Mouse (Mus musculus) embryonic facial prominence, embryonic 11.5 days (tissue): Measurements from ENCODE around the gene Adcy2. TPM values are rescaled to one million over a fixed set of nuclear protein-coding genes. Genes with fewer than 3 reads are reported as not detected.

Experiments used
- ATAC-seq: fragments of 200-750 bp; cut with Nextera tagmentation; replicated peaks from 2 replicates; pipeline ENCODE4 v1.8.0; 2017; ENCODE audit warnings: low read depth; ENCODE audit not compliant: insufficient number of reproducible peaks, low FRiP score, low TSS enrichment
- DNase-seq: peaks from one replicate; pipeline ENCODE4 v3.0.0-alpha.2; 2015; ENCODE audit warnings: low spot score
- H3K27ac ChIP-seq: fragments of 300-500 bp; sonication (generic); replicated peaks from 2 replicates; pipeline ENCODE4 v1.5.1; 2014; ENCODE audit warnings: mild to moderate bottlenecking, low read depth, low read length, control low read depth
- H3K27me3 ChIP-seq: fragments of 300-500 bp; sonication (generic); 2 replicates; pipeline ENCODE4 v1.6.1; 2014; ENCODE audit warnings: mild to moderate bottlenecking, low read length, moderate library complexity, mixed read lengths; ENCODE audit not compliant: control insufficient read depth, insufficient read depth
- H3K36me3 ChIP-seq: fragments of 300-500 bp; sonication (generic); replicated peaks from 2 replicates; pipeline ENCODE4 v1.6.1; 2014; ENCODE audit warnings: low read depth, mild to moderate bottlenecking, low read length, moderate library complexity, mixed read lengths; ENCODE audit not compliant: control insufficient read depth, insufficient read depth
- H3K4me1 ChIP-seq: fragments of 300-500 bp; sonication (generic); 2 replicates; pipeline ENCODE4 v1.6.1; 2014; ENCODE audit warnings: low read length, mixed read lengths; ENCODE audit not compliant: control insufficient read depth, insufficient read depth
- H3K4me2 ChIP-seq: fragments of 300-500 bp; sonication (generic); 2 replicates; pipeline ENCODE4 v1.6.1; 2014; ENCODE audit warnings: low read depth, mild to moderate bottlenecking, control low read depth, low read length, moderate library complexity
- H3K4me3 ChIP-seq: fragments of 300-500 bp; sonication (generic); 2 replicates; pipeline ENCODE4 v1.5.1; 2014; ENCODE audit warnings: low read depth, low read length, control low read depth
- H3K9ac ChIP-seq: fragments of 300-500 bp; sonication (generic); replicated peaks from 2 replicates; pipeline ENCODE4 v1.6.1; 2014; ENCODE audit warnings: mild to moderate bottlenecking, control low read depth, low read length
- H3K9me3 ChIP-seq: fragments of 300-500 bp; sonication (generic); replicated peaks from 2 replicates; pipeline ENCODE4 v1.6.1; 2016; ENCODE audit warnings: mild to moderate bottlenecking, low read length, inconsistent platforms, mixed read lengths; ENCODE audit not compliant: control insufficient read depth
- WGBS: fragments of 180-500 bp; shearing (Covaris S2); extraction: QIAGEN DNeasy Blood & Tissue Kit; methylation state at CpG from one replicate; pipeline ENCODE4 v1.1.7; 2014; 5-methylcytosine and 5-hydroxymethylcytosine counted together
- polyA plus RNA-seq: library from polyadenylated mRNA; unstranded; fragments of >200 nt; fragmentation: Nextera tagmentation; extraction: Ambion mirVana; gene quantifications from 2 replicates; pipeline ENCODE4 v1.2.1, GENCODE M21; 2014

Adcy2 gene
- polyA plus RNA-seq, 1 experiment from 2014 or later: 2.1 TPM

DNA sequence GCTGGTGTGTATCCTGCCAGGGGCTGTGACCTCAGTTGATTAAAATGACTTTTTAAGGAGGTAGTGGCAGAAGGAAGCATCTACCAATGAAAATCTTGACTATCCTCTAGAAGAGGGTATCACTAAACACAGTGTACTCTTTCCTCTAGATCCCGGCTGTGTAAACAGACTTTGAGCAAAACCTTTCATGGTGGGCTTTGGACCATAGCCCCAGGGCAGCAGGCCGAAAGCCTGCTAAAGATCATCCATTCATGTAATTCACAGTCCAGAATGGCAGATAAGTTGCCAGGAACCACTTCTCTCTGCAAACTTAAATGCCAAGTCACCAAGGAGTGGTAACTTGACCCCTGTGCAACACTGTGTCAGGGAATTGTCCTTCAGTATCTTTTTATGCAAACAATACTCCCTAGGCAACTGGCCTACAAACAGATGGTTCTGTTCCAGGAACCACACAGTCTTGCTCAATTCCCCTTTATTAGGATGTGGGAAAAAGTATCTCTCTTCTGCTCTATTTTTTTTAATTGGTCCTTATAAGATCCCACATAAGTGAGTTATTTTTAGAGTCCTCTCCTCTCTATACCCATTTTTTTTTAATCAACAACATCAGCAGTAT is 225.6 kb downstream of the Adcy2 start:
- no peak overlapping the region for H3K27ac ChIP-seq
- no peak overlapping the region for H3K9ac ChIP-seq
- H3K4me2 ChIP-seq: no peak overlapping the region
- H3K36me3 ChIP-seq: no peaks in the 10 kb centered on the region
- H3K27me3 ChIP-seq: no peaks in the 10 kb centered on the region
- WGBS: 28% methylated on average over 2 of the region's 2 CpGs
- no peak overlapping the region for H3K4me3 ChIP-seq
- no peak for ATAC-seq
- DNase-seq: no peak
- no peaks in the 10 kb centered on the region for H3K9me3 ChIP-seq
- H3K4me1 ChIP-seq: no peaks in the 10 kb centered on the region

DNA sequence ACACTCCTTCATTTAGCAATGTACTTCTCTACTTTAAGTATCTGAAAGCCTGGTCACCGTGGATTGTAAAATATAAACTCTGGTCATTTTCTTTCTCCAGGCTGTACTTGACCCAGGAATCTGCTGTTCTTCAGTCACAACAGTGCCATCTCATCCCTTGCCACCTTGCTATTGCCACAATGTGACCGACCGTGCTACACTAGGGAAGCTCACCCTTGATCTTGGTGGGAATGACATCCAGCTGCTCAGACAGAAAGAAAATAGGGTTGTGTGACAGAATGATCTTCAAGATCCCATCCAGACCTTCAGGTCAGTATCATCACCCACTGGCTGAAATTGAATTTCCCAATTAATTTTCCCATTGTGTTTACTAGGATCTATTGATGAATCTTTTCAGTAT is 230.8 kb downstream of the Adcy2 start:
- Histone ChIP-seq H3K4me2 (no peak overlapping the region), H3K27ac (no peak overlapping the region), H3K9me3 (no peaks in the 10 kb centered on the region), H3K27me3 (no peaks in the 10 kb centered on the region), H3K36me3 (no peaks in the 10 kb centered on the region), H3K9ac (no peak overlapping the region), H3K4me1 (no peaks in the 10 kb centered on the region), H3K4me3 (no peak overlapping the region)
- ATAC-seq (no peak), DNase-seq (no peak)
- 88% methylated on average over 3 of the region's 3 CpGs for WGBS

- DNase-seq: peak; percentile 43
- WGBS: 64% methylated on average over 8 of the region's 8 CpGs
- no peak overlapping the region for H3K27ac ChIP-seq
- H3K9ac ChIP-seq: no peak overlapping the region
- H3K4me2 ChIP-seq: no peak overlapping the region
- no peak overlapping the region for H3K4me3 ChIP-seq
- H3K4me1 ChIP-seq: no peaks in the 10 kb centered on the region
- H3K9me3 ChIP-seq: no peaks in the 10 kb centered on the region
- no peaks in the 10 kb centered on the region for H3K36me3 ChIP-seq
- H3K27me3 ChIP-seq: no peaks in the 10 kb centered on the region
- ATAC-seq: peak; percentile 56
These were observed 233.3 kb downstream of the Adcy2 start for GRCm38 (mm10) chr13:68765896-68766578.

DNA sequence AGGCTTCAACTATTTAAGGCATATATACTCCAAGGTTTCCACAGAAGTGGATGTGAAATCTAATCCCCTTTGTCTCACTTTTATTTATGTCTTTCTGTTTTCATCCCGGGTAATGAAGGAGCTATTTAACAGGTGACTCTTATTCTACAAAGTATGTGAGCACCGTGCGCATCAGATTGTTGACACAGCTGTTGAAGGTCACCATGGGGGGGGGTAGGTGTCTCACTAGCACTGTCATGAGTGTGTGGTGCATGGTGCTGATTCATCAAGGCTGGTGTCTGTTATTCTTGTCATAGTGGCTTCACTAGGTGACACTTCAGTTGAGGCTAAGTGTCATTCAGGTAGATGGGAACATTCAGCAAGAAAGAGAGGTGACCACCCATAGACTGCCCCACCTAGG is 234.7 kb downstream of the Adcy2 start:
- no peak overlapping the region for H3K27ac ChIP-seq
- no peak overlapping the region for H3K4me2 ChIP-seq
- DNase-seq (no peak), ATAC-seq (no peak)
- H3K27me3 ChIP-seq: no peaks in the 10 kb centered on the region
- WGBS: 67% methylated on average over 3 of the region's 3 CpGs
- H3K9me3 ChIP-seq: no peaks in the 10 kb centered on the region
- no peak overlapping the region for H3K4me3 ChIP-seq
- H3K4me1 ChIP-seq: no peaks in the 10 kb centered on the region
- no peaks in the 10 kb centered on the region for H3K36me3 ChIP-seq
- no peak overlapping the region for H3K9ac ChIP-seq

DNA sequence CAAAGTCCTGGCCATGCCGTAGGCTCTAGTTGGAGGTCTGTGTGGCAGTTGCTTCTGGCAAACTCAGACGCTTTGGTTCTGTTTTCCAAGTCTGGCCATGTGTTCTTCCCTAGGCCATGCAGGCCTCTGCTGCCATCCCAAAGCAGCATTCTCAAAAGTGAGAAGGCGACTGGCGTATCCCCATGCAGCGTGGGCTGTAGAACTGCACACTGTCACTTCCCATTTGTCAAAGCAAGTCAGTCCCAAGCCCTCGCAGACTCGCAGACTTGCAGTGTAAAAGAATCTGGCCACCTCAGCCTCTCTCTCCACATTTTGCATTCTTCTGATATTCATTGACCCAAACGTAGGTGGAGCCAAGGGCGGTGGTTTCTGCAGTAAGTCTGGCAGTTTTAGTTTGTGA is 249.5 kb downstream of the Adcy2 start:
- Histone ChIP-seq H3K36me3 (no peaks in the 10 kb centered on the region), H3K9me3 (no peaks in the 10 kb centered on the region), H3K27me3 (no peaks in the 10 kb centered on the region), H3K27ac (no peak overlapping the region), H3K4me1 (no peaks in the 10 kb centered on the region), H3K9ac (no peak overlapping the region), H3K4me2 (no peak overlapping the region), H3K4me3 (no peak overlapping the region)
- DNase-seq (peak; percentile 8), ATAC-seq (no peak)
- WGBS: 62% methylated on average over 9 of the region's 9 CpGs

GRCm38 (mm10) chr13:68749370-68749769 is 250.0 kb downstream of the Adcy2 start:
- no peak overlapping the region for H3K9ac ChIP-seq
- no peak for DNase-seq
- no peak for ATAC-seq
- no peak overlapping the region for H3K27ac ChIP-seq
- H3K4me3 ChIP-seq: no peak overlapping the region
- H3K4me1 ChIP-seq: no peaks in the 10 kb centered on the region
- 96% methylated on average over 2 of the region's 2 CpGs for WGBS
- no peaks in the 10 kb centered on the region for H3K27me3 ChIP-seq
- H3K36me3 ChIP-seq: no peaks in the 10 kb centered on the region
- H3K4me2 ChIP-seq: no peak overlapping the region
- H3K9me3 ChIP-seq: no peaks in the 10 kb centered on the region

DNA sequence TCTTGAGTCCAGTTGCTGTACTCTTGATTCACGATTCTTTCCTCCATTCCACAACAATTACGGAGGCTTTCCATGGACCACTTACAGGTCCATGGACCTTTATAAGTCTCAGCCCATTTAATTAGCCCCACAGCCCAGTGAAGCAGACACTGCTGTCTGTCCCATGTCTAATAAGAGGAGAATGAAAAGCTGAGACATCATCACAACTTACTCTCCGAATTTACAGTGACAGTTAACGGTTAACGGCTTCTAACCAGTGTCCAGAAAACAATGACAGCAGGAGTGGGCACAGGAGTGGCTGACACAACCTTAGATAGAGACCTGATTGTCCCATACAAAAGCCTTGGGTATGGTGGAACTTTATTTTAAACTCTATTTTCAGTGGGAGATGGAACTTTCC is 253.9 kb downstream of the Adcy2 start:
- no peaks in the 10 kb centered on the region for H3K9me3 ChIP-seq
- ATAC-seq (no peak), DNase-seq (no peak)
- no peak overlapping the region for H3K27ac ChIP-seq
- H3K27me3 ChIP-seq: no peaks in the 10 kb centered on the region
- H3K4me1 ChIP-seq: no peaks in the 10 kb centered on the region
- H3K9ac ChIP-seq: no peak overlapping the region
- H3K4me2 ChIP-seq: no peak overlapping the region
- 90% methylated on average over 5 of the region's 5 CpGs for WGBS
- no peak overlapping the region for H3K4me3 ChIP-seq
- H3K36me3 ChIP-seq: no peaks in the 10 kb centered on the region

DNA sequence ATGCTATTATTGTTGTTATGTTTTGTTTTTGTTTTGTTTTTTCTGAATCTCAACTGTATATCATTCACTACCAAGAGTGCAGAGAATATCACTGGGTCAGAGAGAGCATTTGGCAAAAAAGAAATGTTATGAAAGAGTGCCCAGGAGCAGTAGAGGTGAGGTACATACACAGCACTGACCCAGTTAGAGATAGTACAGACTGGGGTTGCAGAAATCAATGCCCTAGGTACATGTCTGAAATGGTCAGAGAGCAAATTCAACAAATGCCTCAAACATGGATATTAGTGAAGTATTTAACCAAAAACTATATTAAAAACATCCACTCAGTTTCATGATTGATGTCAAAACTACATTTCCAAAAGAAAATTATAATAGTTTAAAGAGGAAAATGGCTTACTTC is 286.7 kb downstream of the Adcy2 start:
- H3K27ac ChIP-seq: no peak overlapping the region
- DNase-seq: no peak
- ATAC-seq: no peak
- no peaks in the 10 kb centered on the region for H3K4me1 ChIP-seq
- H3K9me3 ChIP-seq: no peaks in the 10 kb centered on the region
- H3K4me2 ChIP-seq: no peak overlapping the region
- H3K4me3 ChIP-seq: no peak overlapping the region
- no peaks in the 10 kb centered on the region for H3K27me3 ChIP-seq
- H3K36me3 ChIP-seq: no peaks in the 10 kb centered on the region
- no peak overlapping the region for H3K9ac ChIP-seq
